Mouse (Mus musculus): ENCODE data around the gene Jag1. TPM values are rescaled to one million over a fixed set of nuclear protein-coding genes. Genes with fewer than 3 reads are reported as not detected.

Jag1 gene
- total and polyA plus RNA-seq, 3 experiments, result not detected

DNA sequence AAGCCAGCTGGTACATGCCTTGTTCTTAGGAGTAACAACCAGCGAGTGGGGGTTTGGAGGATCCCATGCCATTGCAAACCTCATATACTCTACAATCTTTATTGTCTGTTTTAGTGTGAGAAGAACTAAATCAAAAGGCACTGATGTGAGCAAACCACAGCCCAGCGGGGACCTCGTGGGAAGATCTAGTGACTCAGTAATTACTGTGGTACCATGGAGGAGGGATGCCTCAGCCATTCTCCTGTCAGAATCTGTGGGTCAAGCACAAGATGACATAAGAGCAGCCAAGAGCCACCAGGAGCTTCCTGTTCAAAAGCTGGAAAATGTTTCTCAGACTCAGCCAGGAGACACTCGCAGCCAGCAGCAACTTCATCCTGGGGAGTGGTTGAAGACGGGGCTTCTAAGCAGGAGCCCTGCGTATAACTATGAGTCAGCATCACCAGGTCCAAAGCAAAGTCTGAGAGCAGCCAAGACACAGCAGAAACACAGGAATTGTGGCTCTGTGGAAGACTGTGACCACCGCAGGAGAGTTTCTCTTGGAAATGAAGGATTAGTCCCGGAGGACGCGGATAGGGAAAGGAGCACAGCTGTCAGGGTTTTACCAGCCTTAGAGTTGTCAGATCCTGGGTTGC, 48.8 kb downstream of the Jag1 start:
- no peak overlapping the region for H3K4me3 ChIP-seq (replicated peaks in 1 of 3; ENCODE audit: low read depth in 2 of 3, low read length in 2 of 3, poor library complexity in 1 of 3)
- no peak for DNase-seq (ENCODE audit: extremely low read depth)
- no peak overlapping the region for H3K4me2 ChIP-seq (ENCODE audit: insufficient read depth, low read depth, poor library complexity, severe bottlenecking)
- in situ Hi-C loops (cut with MboI; ENCODE audit: low pct_ligation_motif_present, low pct_unique_long_range_greater_than_20kb, low sequenced_read_pairs), result no loop called here
- no peaks in the 10 kb centered on the region for H3K4me1 ChIP-seq (ENCODE audit: control insufficient read depth in 1 of 2, insufficient read depth in 2 of 2)
- H3K27me3 ChIP-seq (replicated peaks), result no peaks in the 10 kb centered on the region
- dilution Hi-C loops (cut with MboI; ENCODE audit: extremely low pct_ligation_motif_present, extremely low pct_unique_long_range_greater_than_20kb, low sequenced_read_pairs), result no loop called here
- TF ChIP-seq PAX5 (IDR thresholded peaks at IDR 0.05; ENCODE audit: low read length), result no peak
- no peak for TF ChIP-seq JUN (IDR thresholded peaks at IDR 0.05; ENCODE audit: insufficient read depth, low read depth, low read length)
- no peak for TF ChIP-seq UBTF (IDR thresholded peaks at IDR 0.05; ENCODE audit: low read depth, low read length)
- TF ChIP-seq ZC3H11A (IDR thresholded peaks at IDR 0.05; ENCODE audit: low read depth, low read length), result no peak
- no peak for TF ChIP-seq JUND (conservative IDR thresholded peaks at IDR 0.05; ENCODE audit: low read depth, low read length)
- no peak for TF ChIP-seq BHLHE40 (IDR thresholded peaks at IDR 0.05; ENCODE audit: low read depth, low read length)
- no peak for TF ChIP-seq NELFE (IDR thresholded peaks at IDR 0.05; ENCODE audit: low read depth, low read length)
- no peak for TF ChIP-seq MAX (IDR thresholded peaks at IDR 0.05; ENCODE audit: low read length)
- no peak for TF ChIP-seq MXI1 (IDR thresholded peaks at IDR 0.05; ENCODE audit: low read depth, low read length)
- no peak for TF ChIP-seq MAZ (IDR thresholded peaks at IDR 0.05; ENCODE audit: low read depth, low read length)
- TF ChIP-seq MEF2A (IDR thresholded peaks at IDR 0.05; ENCODE audit: borderline replicate concordance, low read depth, low read length), result no peak
- no peak for TF ChIP-seq TCF12 (IDR thresholded peaks at IDR 0.05; ENCODE audit: low read depth, low read length)
- no peak for TF ChIP-seq ELF1 (IDR thresholded peaks at IDR 0.05; ENCODE audit: low read depth, low read length)
- no peak for TF ChIP-seq RCOR1 (conservative IDR thresholded peaks at IDR 0.05; ENCODE audit: low read depth, low read length)
- no peak for TF ChIP-seq NRF1 (IDR thresholded peaks at IDR 0.05; ENCODE audit: low read depth, low read length)
- TF ChIP-seq HCFC1 (IDR thresholded peaks at IDR 0.05; ENCODE audit: low read depth, low read length), result no peak
- no peak for TF ChIP-seq USF1 (IDR thresholded peaks at IDR 0.05; ENCODE audit: low read depth, low read length)
- no peak for TF ChIP-seq RAD21 (IDR thresholded peaks at IDR 0.05; ENCODE audit: low read depth, low read length)
- H3K36me3 ChIP-seq (replicated peaks in 1 of 2; ENCODE audit: control insufficient read depth in 1 of 2, insufficient read depth in 1 of 2, low read length in 1 of 2), result peaks cover 3 to 23% of the 10 kb centered on the region in 2 experiments
- H3K79me2 ChIP-seq (replicated peaks; ENCODE audit: control insufficient read depth, extremely low read depth, insufficient read depth, poor library complexity, severe bottlenecking), result no peaks in the 10 kb centered on the region
- no peaks in the 10 kb centered on the region for H3K9me3 ChIP-seq (replicated peaks; ENCODE audit: low read length)
- no peak overlapping the region for H3K9ac ChIP-seq (ENCODE audit: insufficient read depth, low read depth)
- H3K27ac ChIP-seq (ENCODE audit: insufficient read depth, low read depth), result no peak overlapping the region

DNA sequence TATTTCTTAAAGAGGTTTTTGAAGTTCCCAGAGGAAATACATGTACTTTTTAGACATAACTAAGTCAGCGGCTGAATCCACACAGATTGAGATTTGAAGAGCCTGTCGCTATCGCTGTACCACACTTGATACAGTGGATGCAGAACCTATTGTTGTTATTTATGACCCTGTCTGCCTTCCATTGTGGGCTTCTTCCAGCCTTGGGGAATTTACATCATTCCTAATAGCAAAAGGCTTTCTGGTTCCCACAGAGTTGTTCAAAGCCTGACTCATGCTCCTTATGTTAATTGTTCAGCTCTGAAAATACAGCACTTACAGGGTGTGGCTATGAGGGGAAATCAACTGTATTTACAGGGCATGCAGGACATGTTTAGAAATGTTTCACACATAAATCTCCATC, 51.9 kb downstream of the Jag1 start:
- no peaks in the 10 kb centered on the region for H3K79me2 ChIP-seq (replicated peaks; ENCODE audit: control insufficient read depth, extremely low read depth, insufficient read depth, poor library complexity, severe bottlenecking)
- in situ Hi-C loops (cut with MboI; ENCODE audit: low pct_ligation_motif_present, low pct_unique_long_range_greater_than_20kb, low sequenced_read_pairs), result no loop called here
- no peak for TF ChIP-seq E2F4 (IDR thresholded peaks at IDR 0.05; ENCODE audit: insufficient replicate concordance, low read depth, low read length)
- no peak for TF ChIP-seq BHLHE40 (IDR thresholded peaks at IDR 0.05; ENCODE audit: low read depth, low read length)
- dilution Hi-C loops (cut with MboI; ENCODE audit: extremely low pct_ligation_motif_present, extremely low pct_unique_long_range_greater_than_20kb, low sequenced_read_pairs), result no loop called here
- H3K9me3 ChIP-seq (replicated peaks; ENCODE audit: low read length), result no peaks in the 10 kb centered on the region
- H3K27me3 ChIP-seq (replicated peaks), result no peaks in the 10 kb centered on the region
- no peaks in the 10 kb centered on the region for H3K4me1 ChIP-seq (ENCODE audit: control insufficient read depth in 1 of 2, insufficient read depth in 2 of 2)
- H3K4me2 ChIP-seq (ENCODE audit: insufficient read depth, low read depth, poor library complexity, severe bottlenecking), result no peak overlapping the region
- no peak for DNase-seq (ENCODE audit: extremely low read depth)
- H3K9ac ChIP-seq (ENCODE audit: insufficient read depth, low read depth), result no peak overlapping the region
- H3K27ac ChIP-seq (ENCODE audit: insufficient read depth, low read depth), result no peak overlapping the region
- H3K4me3 ChIP-seq (replicated peaks in 1 of 3; ENCODE audit: low read depth in 2 of 3, low read length in 2 of 3, poor library complexity in 1 of 3), result no peak overlapping the region
- peaks cover 3 to 29% of the 10 kb centered on the region in 2 experiments for H3K36me3 ChIP-seq (replicated peaks in 1 of 2; ENCODE audit: control insufficient read depth in 1 of 2, insufficient read depth in 1 of 2, low read length in 1 of 2)

Measured in CH12.LX (cell line).